Mouse (Mus musculus) heart, embryonic 14.5 days (tissue): ENCODE results near the gene Rnf20. TPM values are rescaled to one million over a fixed set of nuclear protein-coding genes. Genes with fewer than 3 reads are reported as not detected.

ENCODE experiments used
- ATAC-seq: fragments of 200-750 bp; cut with Nextera tagmentation; 2 replicates; pipeline ENCODE4 v1.8.0; 2017; ENCODE audit warnings: low read depth, moderate TSS enrichment; ENCODE audit not compliant: insufficient number of reproducible peaks, insufficient read depth, low FRiP score
- H3K27ac ChIP-seq, 2 experiments: fragments of 200-500 bp in 1 of 2; fragments of 300-500 bp in 1 of 2; sonication (generic) in 1 of 2; replicated peaks in 1 of 2; 2 replicates each; pipeline ENCODE4 v1.5.1; 2012 to 2014; ENCODE audit warnings: low read depth in 2 of 2, low read length in 2 of 2, control low read depth in 1 of 2, mild to moderate bottlenecking in 1 of 2, mixed read lengths in 1 of 2; ENCODE audit not compliant: control insufficient read depth in 1 of 2, insufficient read depth in 1 of 2
- H3K27me3 ChIP-seq: fragments of 300-500 bp; sonication (generic); 2 replicates; pipeline ENCODE4 v1.6.1; 2014; ENCODE audit warnings: mild to moderate bottlenecking, low read length, control low read depth; ENCODE audit not compliant: control insufficient read depth, insufficient read depth
- H3K36me3 ChIP-seq: fragments of 300-500 bp; sonication (generic); 2 replicates; pipeline ENCODE4 v1.6.1; 2014; ENCODE audit warnings: mild to moderate bottlenecking, control low read depth, low read length, mixed read lengths; ENCODE audit not compliant: control insufficient read depth, insufficient read depth
- H3K4me1 ChIP-seq, 2 experiments: fragments of 200-500 bp in 1 of 2; fragments of 300-500 bp in 1 of 2; sonication (generic) in 1 of 2; 2 replicates each; pipeline ENCODE4 v1.6.1; 2012 to 2014; ENCODE audit warnings: low read length in 2 of 2, control low read depth in 1 of 2, mixed read lengths in 1 of 2; ENCODE audit not compliant: control insufficient read depth in 2 of 2, insufficient read depth in 2 of 2
- H3K4me2 ChIP-seq: fragments of 300-500 bp; sonication (generic); 2 replicates; pipeline ENCODE4 v1.6.1; 2014; ENCODE audit warnings: mild to moderate bottlenecking, low read length
- H3K4me3 ChIP-seq, 2 experiments: fragments of 200-500 bp in 1 of 2; fragments of 300-500 bp in 1 of 2; sonication (generic) in 1 of 2; 2 replicates each; pipeline ENCODE4 v1.5.1; 2012 to 2014; ENCODE audit warnings: low read length in 2 of 2, mild to moderate bottlenecking in 2 of 2, control low read depth in 1 of 2, low read depth in 1 of 2, moderate library complexity in 1 of 2; ENCODE audit not compliant: control insufficient read depth in 1 of 2, insufficient read depth in 1 of 2
- H3K9ac ChIP-seq: fragments of 300-500 bp; sonication (generic); 2 replicates; pipeline ENCODE4 v1.6.1; 2014; ENCODE audit warnings: mild to moderate bottlenecking, low read length
- H3K9me3 ChIP-seq: fragments of 300-500 bp; sonication (generic); 2 replicates; pipeline ENCODE4 v1.6.1; 2016; ENCODE audit warnings: low read length, control low read depth; ENCODE audit not compliant: control insufficient read depth
- whole genome bisulfite sequencing: fragments of 180-500 bp; shearing (Covaris S2); extraction: QIAGEN DNeasy Blood & Tissue Kit; methylation state at CpG from one replicate; pipeline ENCODE4 v1.1.7; 2014; 5-methylcytosine and 5-hydroxymethylcytosine counted together
- polyA plus RNA-seq: library from polyadenylated mRNA; unstranded; fragments of >200 nt; fragmentation: Nextera tagmentation; extraction: Ambion mirVana; gene quantifications from 2 replicates; pipeline ENCODE4 v1.2.1, GENCODE M21; 2014

Gene Rnf20
- polyA plus RNA-seq, 1 experiment from 2014 or later = 30.9 TPM

DNA sequence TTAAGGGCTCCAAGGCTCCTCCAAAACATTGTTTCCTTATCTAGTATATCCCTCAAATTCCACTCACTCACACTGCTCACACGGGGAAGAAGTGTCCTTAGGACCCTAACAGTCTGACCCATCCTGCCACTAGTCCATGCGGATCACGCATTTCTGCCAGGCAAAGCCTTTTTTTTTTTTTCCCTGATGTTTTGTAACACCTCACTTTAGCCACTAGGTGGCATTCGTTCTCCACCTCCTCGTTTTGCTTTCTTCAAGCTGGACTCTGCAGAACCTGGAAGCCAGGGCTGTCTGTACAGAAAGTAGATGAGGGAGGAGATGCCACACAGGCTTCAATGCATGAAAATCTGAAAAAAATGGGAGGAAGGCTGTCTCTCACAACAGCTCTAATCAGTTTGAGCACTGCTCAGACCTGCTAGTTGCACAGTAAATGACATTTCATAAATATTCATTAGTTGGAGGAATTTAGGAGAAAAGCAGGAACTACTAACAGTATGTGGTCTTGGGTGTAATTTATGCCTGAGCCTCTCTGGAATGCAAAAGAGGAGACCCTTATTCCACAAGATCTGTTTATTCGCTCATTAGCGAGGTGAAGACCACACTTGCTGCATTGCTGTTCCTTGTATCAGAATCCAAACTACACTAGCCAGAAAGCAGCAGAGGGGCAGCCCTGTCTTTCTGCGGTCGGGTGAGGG, 56.9 kb downstream of the Rnf20 start:
- Histone ChIP-seq H3K27ac (no peak overlapping the region), H3K36me3 (no peaks in the 10 kb centered on the region), H3K9ac (no peak overlapping the region), H3K4me3 (no peak overlapping the region), H3K27me3 (no peaks in the 10 kb centered on the region), H3K4me2 (no peak overlapping the region), H3K9me3 (no peaks in the 10 kb centered on the region), H3K4me1 (no peaks in the 10 kb centered on the region)
- no peak for ATAC-seq
- 22% methylated on average over 9 of the region's 9 CpGs for WGBS

DNA sequence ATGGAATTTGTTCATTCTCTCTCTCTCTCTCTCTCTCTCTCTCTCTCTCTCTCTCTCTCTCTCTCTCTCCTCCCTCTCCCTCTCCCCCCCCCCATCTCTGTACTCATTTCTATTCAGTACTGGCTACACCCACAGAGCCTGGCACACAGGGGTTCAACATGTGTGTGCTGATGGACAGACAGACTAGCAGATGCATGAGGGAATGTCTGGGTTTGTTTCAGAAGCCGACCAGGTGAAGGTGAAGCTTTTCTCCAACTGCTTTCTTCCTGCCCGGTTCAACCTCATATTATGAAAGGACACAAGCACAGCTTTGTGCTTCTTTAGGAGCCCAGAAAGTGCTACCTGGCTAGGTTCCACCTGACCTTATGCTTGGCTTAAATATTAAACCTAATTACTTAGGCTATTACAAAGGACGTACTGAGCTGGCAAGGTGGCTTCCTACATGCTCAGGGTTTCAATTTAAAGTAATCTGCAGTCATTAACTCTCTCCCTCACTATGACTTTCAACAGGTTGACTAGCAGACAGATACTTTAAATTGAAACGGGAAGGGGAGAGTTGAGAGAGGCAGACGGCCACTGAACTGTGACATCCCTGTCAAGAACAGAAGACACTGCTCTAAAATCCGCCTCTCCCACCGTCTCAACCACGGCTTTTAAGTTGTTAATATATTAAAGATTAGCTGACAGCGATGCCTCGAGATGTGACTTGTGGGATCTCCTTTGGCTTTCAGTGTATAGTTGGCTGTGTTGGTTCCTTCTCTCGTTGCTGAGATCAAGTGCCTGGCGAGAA, 59.8 kb downstream of the Rnf20 start:
- no peak overlapping the region for H3K4me3 ChIP-seq
- H3K9me3 ChIP-seq = no peaks in the 10 kb centered on the region
- no peak overlapping the region for H3K9ac ChIP-seq
- H3K4me2 ChIP-seq = no peak overlapping the region
- H3K27me3 ChIP-seq = no peaks in the 10 kb centered on the region
- WGBS = 73% methylated on average over 12 of the region's 12 CpGs
- no peaks in the 10 kb centered on the region for H3K36me3 ChIP-seq
- ATAC-seq = no peak
- no peaks in the 10 kb centered on the region for H3K4me1 ChIP-seq
- H3K27ac ChIP-seq = no peak overlapping the region

Other genes starting within 250 kb of the Rnf20 start
- not detected in 2 replicates for gene Acnat2, start 223.9 kb upstream of the Rnf20 start, polyA plus RNA-seq
- gene Acnat1, start 158.1 kb upstream of the Rnf20 start, polyA plus RNA-seq = not detected in 2 replicates
- gene Baat, start 125.4 kb upstream of the Rnf20 start, polyA plus RNA-seq = 0.16 TPM in 1 of 2 replicates, not detected in the other
- gene Mrpl50, start 110.9 kb upstream of the Rnf20 start, polyA plus RNA-seq = 63.6 and 63.7 TPM in 2 replicates
- 7.2 and 8.3 TPM in 2 replicates for gene Zfp189, start 110.8 kb upstream of the Rnf20 start, polyA plus RNA-seq
- 0.13 and 0.19 TPM in 2 replicates for gene Aldob, start 82.5 kb upstream of the Rnf20 start, polyA plus RNA-seq
- gene Tmem246, start 34.1 kb upstream of the Rnf20 start, polyA plus RNA-seq = 55.4 and 59.1 TPM in 2 replicates
- gene Ppp3r2, start 50.0 kb downstream of the Rnf20 start, polyA plus RNA-seq = 0.07 TPM in 1 of 2 replicates, not detected in the other
- gene Grin3a, start 213.7 kb downstream of the Rnf20 start, polyA plus RNA-seq = 0.46 and 0.62 TPM in 2 replicates